Mouse (Mus musculus): ENCODE measurements at regions not wholly inside any gene's neighbourhood (a gene's known extent, or its start where the extent isn't known, plus 50 kb on each side); places are given as distances from the start of the nearest gene placed in this dataset.

GRCm38 (mm10) chr12:28922236-28922635 is 170.6 kb downstream of the Eipr1 start:
- DNase-seq (ENCODE audit: extremely low spot score in 1 of 2, low spot score in 1 of 2), result no peak

GRCm38 (mm10) chr12:28925206-28925605 is 173.6 kb downstream of the Eipr1 start:
- DNase-seq (ENCODE audit: extremely low spot score in 1 of 2, low spot score in 1 of 2), result no peak

GRCm38 (mm10) chr12:28939936-28940335 is 188.3 kb downstream of the Eipr1 start:
- DNase-seq (ENCODE audit: extremely low spot score in 1 of 2, low spot score in 1 of 2), result no peak

GRCm38 (mm10) chr12:28948889-28949288 is 197.3 kb downstream of the Eipr1 start:
- DNase-seq (ENCODE audit: extremely low spot score in 1 of 2, low spot score in 1 of 2), result no peak

GRCm38 (mm10) chr12:28949307-28949706 is 197.7 kb downstream of the Eipr1 start:
- no peak for DNase-seq (ENCODE audit: extremely low spot score in 1 of 2, low spot score in 1 of 2)

GRCm38 (mm10) chr12:28957155-28957554 is 205.6 kb downstream of the Eipr1 start:
- no peak for DNase-seq (ENCODE audit: extremely low spot score in 1 of 2, low spot score in 1 of 2)

- DNase-seq (ENCODE audit: extremely low spot score in 1 of 2, low spot score in 1 of 2), result no peak
These were observed 207.1 kb downstream of the Eipr1 start for GRCm38 (mm10) chr12:28958661-28959060.

GRCm38 (mm10) chr12:28969671-28970379 is 218.2 kb downstream of the Eipr1 start:
- DNase-seq (ENCODE audit: extremely low spot score in 1 of 2, low spot score in 1 of 2), result peak; percentile 53 to 82

GRCm38 (mm10) chr12:28974571-28975041 is 223.0 kb downstream of the Eipr1 start:
- DNase-seq (ENCODE audit: extremely low spot score in 1 of 2, low spot score in 1 of 2), result peak; percentile 83 to 85

- peak; percentile 38 to 52 for DNase-seq (ENCODE audit: extremely low spot score in 1 of 2, low spot score in 1 of 2)
These were observed 223.6 kb downstream of the Eipr1 start for GRCm38 (mm10) chr12:28975249-28975648.

GRCm38 (mm10) chr12:28979679-28980078 is 228.1 kb downstream of the Eipr1 start:
- DNase-seq (ENCODE audit: extremely low spot score in 1 of 2, low spot score in 1 of 2), result no peak

- DNase-seq (ENCODE audit: extremely low spot score in 1 of 2, low spot score in 1 of 2), result no peak
These were observed 234.6 kb downstream of the Eipr1 start for GRCm38 (mm10) chr12:28986214-28986613.

GRCm38 (mm10) chr12:28997474-28998192 is 246.0 kb downstream of the Eipr1 start:
- DNase-seq (ENCODE audit: extremely low spot score in 1 of 2, low spot score in 1 of 2), result no peak

- DNase-seq (ENCODE audit: extremely low spot score in 1 of 2, low spot score in 1 of 2), result no peak
These were observed 248.4 kb downstream of the Eipr1 start for GRCm38 (mm10) chr12:28999963-29000451.

GRCm38 (mm10) chr12:29004504-29004903 is 252.9 kb downstream of the Eipr1 start:
- no peak for DNase-seq (ENCODE audit: extremely low spot score in 1 of 2, low spot score in 1 of 2)

- no peak for DNase-seq (ENCODE audit: extremely low spot score in 1 of 2, low spot score in 1 of 2)
These were observed 263.0 kb downstream of the Eipr1 start for GRCm38 (mm10) chr12:29014601-29015000.

GRCm38 (mm10) chr12:29015200-29015862 is 263.7 kb downstream of the Eipr1 start:
- DNase-seq (ENCODE audit: extremely low spot score in 1 of 2, low spot score in 1 of 2), result peak in 1 of 2 experiments; percentile 11

- no peak for DNase-seq (ENCODE audit: extremely low spot score in 1 of 2, low spot score in 1 of 2)
These were observed 269.5 kb downstream of the Eipr1 start for GRCm38 (mm10) chr12:29021152-29021551.

GRCm38 (mm10) chr12:29028171-29028570 is 276.6 kb downstream of the Eipr1 start:
- no peak for DNase-seq (ENCODE audit: extremely low spot score in 1 of 2, low spot score in 1 of 2)

- peak; percentile 11 to 38 for DNase-seq (ENCODE audit: extremely low spot score in 1 of 2, low spot score in 1 of 2)
These were observed 277.9 kb downstream of the Eipr1 start for GRCm38 (mm10) chr12:29029461-29029860.

- DNase-seq (ENCODE audit: extremely low spot score in 1 of 2, low spot score in 1 of 2), result no peak
These were observed 294.4 kb downstream of the Eipr1 start for GRCm38 (mm10) chr12:29046009-29046408.
